Mouse (Mus musculus): ENCODE measurements around the gene Rassf8. TPM values are rescaled to one million over a fixed set of nuclear protein-coding genes. Genes with fewer than 3 reads are reported as not detected.

The Rassf8 gene
- 10 to 100 TPM; 55.0 to 55.6 TPM for total RNA-seq (2021)
- long read RNA-seq, experiment 1, full-length matches to known transcripts = 9 of 13 reads
- long read RNA-seq, experiment 1, partial matches to known transcripts = 1 of 13 reads
- long read RNA-seq, experiment 1, other reads (novel, unspliced or antisense) = 3 of 13 reads
- long read RNA-seq, experiment 2, full-length matches to known transcripts = 8 of 12 reads
- long read RNA-seq, experiment 2, partial matches to known transcripts = 2 of 12 reads
- long read RNA-seq, experiment 2, other reads (novel, unspliced or antisense) = 2 of 12 reads

DNA sequence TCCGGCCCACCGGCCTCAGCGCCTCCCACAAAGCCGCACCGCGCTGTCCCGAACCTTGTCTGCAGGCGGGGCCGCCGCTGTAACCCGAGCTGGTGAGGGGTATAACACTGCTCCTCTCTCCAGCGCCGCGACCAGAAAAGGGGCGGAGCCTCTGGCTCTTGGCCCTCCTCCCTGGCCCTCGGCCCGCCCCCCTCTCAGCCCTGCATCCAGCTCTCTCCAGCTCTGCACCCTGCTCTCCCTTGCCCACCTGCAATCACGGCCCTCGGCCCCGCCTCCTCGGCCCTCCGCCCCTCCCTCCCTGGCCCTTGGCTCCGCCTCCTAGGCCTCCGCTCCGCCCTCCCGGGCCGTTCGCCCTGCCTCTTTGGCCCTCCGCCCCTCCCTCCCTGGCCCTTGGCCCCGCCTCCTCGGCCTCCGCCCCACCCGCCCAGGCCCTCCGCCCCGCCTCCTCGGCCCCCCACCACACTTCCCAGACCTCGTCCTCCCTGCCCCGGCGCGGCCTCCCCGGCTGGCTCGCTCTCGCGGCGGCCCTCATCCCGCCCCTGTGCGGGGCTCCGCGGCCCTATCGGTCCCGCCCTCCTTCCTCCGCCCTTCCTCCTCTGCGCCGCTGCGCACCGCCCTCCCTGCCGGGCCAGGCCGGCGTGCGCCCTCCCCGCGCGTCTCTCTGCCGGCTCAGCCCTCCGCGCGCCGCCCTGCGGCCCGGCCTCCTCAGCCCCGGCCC lies at the start of gene Rassf8:
Gene Rassf8, plus strand, starts transcription at position 617 of the 718 bp plus-strand sequence.
- DNase-seq (ENCODE audit: low spot score in 2 of 2) = peak; percentile 88 to 91

DNA sequence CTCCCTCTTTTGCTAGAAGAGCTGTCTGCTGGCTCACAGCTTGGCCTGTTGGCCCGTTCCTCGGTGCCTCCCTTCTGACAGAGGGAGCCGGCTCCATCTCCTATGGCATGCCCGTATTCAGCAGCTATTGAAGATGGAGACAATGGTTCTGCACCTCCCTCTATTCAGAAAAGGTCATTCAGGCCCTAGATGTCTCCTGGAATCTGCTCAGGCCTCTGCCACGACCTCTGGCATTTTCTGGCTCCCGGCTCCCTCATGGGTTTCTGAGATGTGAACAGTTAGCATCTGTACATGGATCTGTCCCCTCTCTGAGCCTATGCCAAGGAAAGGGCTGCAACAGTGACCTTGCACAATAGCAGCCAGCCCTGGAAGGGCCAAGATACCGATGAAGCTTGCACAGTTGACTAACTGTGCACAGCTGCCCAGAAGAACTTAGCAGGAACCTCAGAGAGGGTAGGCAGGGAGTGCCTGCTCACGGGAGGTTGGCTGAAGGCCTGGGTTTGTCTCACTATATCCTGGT lies 45.5 kb upstream of the Rassf8 start:
- DNase-seq (ENCODE audit: low spot score in 2 of 2) = no peak

DNA sequence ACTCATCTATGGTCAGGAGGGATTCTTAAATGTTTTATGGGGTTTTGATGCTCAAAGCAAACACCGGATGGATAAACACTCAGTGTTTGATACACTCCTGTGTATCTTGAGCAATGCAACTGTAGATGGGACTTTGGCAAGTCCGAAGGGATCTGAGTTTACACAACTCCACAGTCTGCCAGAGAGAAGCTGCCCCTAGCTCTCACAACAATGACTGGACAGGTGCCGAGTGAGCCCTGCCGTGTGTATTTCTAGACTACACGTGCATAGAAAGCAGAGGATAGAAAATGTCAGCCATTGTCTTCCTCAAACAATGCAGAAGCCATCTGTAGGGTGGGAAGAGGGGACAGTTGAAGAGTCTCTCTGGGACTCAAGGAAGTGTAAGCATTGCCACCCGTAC lies 42.9 kb upstream of the Rassf8 start:
- no peak for DNase-seq (ENCODE audit: low spot score in 2 of 2)

DNA sequence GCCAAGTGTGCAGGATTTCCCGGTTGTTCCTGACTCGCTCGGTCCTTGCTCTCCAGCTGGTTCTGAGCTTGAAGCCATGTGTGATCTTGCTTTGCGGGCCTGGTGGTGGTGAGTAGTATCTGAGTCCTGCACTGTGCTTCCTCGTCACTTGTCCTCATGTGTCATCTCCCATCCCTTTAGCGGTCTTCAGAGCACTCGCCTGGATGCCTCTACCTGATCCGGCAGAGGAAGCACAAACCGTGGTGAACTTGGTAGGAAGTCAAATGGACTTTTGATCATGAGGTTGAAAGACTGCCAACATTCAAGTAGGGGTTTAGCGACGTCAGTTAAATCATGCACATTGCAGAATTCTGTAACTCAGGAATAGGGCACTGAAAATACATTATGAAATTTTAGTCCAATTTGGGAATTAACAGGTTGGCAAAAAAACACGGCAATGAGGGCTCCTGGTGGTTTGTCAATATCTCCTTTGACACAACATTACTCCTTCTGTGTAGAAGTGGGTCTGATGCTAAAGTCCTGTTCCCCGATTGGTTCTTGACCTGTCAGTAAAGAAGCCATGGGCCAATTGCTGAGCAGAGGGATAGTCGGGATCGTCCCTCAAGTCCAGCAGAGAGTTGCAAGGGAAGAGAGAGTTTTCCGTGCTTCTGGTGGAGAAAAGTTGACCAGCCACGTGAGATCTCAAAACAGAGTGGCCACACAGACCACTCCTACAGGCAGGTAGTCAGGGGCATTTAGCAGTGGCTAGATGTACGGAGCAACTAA lies 36.4 kb upstream of the Rassf8 start:
- no peak for DNase-seq (ENCODE audit: low spot score in 2 of 2)

DNA sequence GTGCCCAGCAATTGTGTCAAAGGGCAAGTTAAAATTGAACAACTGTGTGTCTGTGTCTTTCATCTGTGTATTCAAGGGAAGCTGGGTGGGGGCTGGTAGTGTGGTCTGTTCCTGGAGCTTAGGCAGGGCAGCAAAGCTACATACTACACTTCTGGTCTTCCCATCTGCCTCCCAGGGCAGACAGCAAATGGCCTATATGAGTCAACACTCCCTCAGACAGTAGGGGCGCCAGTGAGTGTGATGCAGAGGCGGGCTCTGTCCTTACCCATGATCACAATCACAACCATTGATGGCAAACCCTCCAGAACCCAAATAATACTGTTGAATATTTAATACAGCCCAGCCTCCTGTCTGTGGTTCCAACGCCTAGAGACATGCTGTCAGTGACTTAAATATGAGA lies 35.8 kb upstream of the Rassf8 start:
- no peak for DNase-seq (ENCODE audit: low spot score in 2 of 2)

GRCm38 (mm10) chr6:145711320-145711719 lies 35.2 kb upstream of the Rassf8 start:
- no peak for DNase-seq (ENCODE audit: low spot score in 2 of 2)

DNA sequence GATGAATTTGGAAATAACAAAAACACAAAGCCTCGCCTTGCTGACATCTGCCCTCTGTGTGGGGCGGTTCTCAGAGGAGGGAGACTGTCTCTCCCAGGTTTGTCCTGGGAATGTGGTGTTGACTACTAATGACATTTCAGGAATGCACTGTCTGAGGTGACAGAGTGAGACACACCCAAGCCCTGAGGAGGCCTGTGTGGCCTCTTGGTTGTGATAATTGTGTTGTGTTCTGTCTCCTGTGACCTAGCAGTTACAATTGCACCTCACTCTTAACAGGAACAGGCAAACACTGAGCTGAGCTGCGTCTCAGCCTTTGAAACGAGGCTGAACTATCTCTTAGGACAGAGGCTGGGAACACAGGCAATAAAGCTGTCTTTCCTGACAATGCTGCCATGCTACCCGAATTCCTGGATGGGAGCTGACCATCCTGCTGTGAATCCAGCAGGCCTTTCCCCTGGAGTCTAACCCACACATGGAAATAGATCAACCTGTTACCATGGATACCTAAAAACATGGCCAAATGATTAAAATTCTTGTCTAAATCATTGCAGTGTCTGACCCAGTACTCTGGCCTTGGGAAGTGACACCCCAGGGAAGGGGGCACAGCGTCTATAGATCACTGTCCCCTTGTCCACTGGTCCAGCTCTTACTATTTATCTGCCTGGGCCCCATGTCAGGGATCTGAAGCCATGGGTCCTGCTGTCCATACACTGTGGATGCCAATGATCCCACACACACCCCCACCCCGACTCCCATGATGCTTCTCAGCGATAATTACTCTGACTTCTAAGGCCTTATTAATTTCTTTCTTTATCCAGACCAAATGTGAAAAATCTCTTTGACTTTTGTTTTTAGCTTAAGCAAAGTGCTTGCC lies 33.1 kb upstream of the Rassf8 start:
- no peak for DNase-seq (ENCODE audit: low spot score in 2 of 2)

- no peak for DNase-seq (ENCODE audit: low spot score in 2 of 2)
Observed at GRCm38 (mm10) chr6:145714131-145714530, 32.4 kb upstream of the Rassf8 start.

DNA sequence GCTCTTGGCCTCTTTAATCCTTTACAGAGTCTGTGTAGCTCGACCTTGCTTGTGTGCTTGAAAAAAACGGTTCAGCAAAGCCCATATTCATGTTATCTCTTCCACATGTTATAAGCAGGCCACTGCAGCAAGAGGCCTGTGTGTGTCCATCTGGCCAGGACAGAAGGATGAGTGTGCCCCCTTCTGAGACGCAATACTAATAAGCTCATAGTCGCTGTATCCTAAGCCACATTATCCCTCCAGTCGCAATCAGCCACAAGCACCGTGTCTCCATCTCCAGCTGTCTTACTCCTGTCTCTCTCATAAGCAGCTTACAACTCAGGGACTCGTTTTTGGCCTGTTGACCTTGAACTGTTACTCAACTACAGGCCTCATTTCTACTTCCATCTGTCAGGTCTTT lies 24.0 kb upstream of the Rassf8 start:
- no peak for DNase-seq (ENCODE audit: low spot score in 2 of 2)

- DNase-seq (ENCODE audit: low spot score in 2 of 2) = no peak
Observed at GRCm38 (mm10) chr6:145723131-145723863, 23.3 kb upstream of the Rassf8 start.

DNA sequence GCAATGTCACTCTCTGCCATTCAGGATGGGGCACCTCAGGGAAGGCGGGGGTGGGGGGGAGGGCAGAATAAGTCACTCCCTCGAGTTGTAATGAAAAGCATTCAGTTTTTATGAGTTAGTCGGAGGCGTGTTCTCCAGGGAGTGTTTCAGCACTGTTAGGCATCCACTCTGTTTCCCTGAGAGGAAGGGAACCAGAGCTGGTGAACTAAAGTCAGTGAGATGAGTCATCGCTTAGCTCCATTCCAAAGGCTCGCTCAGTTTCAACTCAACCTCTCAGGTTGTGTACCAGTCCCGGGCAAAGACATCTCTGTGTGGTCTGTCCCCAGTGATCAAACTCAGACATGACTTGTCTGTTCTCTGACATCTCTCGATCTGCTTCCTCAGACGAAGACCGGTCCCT lies 20.7 kb upstream of the Rassf8 start:
- no peak for DNase-seq (ENCODE audit: low spot score in 2 of 2)

GRCm38 (mm10) chr6:145726986-145727385 lies 19.6 kb upstream of the Rassf8 start:
- DNase-seq (ENCODE audit: low spot score in 2 of 2) = no peak

- DNase-seq (ENCODE audit: low spot score in 2 of 2) = no peak
Observed at GRCm38 (mm10) chr6:145732868-145733267, 13.7 kb upstream of the Rassf8 start.

- DNase-seq (ENCODE audit: low spot score in 2 of 2) = no peak
Observed at GRCm38 (mm10) chr6:145733276-145733675, 13.3 kb upstream of the Rassf8 start.

DNA sequence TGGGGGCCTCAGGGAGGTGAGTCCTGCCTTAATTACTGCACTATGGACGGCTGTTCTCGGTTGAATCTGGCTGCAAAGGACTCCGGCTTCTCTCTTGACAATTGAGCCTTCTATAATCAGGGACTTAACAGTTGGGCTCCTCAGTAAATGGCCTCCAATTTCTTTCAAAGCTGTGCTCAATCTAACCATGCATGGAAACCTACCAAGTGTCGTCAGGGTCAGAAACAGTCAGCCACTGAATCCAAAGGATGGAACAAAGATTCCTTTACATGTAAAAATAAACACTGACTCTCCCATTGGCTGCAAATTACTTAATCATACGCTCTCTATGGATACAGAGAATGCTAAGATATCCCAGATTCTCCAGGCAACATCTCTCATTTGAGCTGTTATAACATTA lies 12.6 kb upstream of the Rassf8 start:
- DNase-seq (ENCODE audit: low spot score in 2 of 2) = no peak

- DNase-seq (ENCODE audit: low spot score in 2 of 2) = no peak
Observed at GRCm38 (mm10) chr6:145736099-145736498, 10.4 kb upstream of the Rassf8 start.

- no peak for DNase-seq (ENCODE audit: low spot score in 2 of 2)
Observed at GRCm38 (mm10) chr6:145739231-145739630, 7.3 kb upstream of the Rassf8 start.

DNA sequence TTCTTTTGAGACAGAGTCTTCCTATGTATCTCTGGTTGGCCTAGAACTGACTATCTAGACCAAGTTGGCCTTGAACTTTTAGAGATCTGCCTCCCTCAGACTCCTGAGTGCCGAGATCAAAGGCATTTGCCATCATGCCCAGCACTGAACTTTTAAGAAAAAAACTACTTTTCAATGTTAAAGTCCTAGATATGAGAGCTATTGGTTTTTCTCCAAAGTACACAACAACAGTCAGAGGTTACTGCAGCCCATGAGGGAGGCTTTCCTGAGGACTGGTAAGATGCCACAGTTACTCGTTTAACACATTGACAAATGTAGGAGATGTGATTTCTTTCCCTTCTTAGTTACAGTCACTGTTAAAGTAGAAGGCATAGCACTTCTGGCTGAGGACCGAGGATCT lies 6.5 kb upstream of the Rassf8 start:
- DNase-seq (ENCODE audit: low spot score in 2 of 2) = no peak

DNA sequence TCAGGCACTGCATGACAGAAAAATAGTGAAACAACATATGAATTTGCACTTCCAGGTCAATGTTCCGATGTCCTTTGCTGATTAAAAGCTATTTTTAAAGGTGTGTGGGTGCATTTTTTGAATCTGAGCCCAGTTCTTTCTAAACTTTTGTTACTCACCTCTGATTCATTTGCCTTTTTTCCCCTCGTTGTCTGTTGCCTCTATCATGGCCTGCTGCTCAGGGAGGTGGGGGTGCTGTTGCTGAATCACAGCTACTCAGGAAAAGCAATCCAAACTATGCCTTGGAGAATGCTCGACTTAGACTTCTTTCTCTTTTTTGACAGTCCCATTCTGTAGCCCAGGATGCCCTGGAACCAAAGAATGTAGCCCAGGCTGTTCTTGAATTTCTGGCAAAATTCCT lies 1.3 kb upstream of the Rassf8 start:
- no peak for DNase-seq (ENCODE audit: low spot score in 2 of 2)
